Mouse (Mus musculus): ENCODE data around the gene Parva. TPM values are rescaled to one million over a fixed set of nuclear protein-coding genes. Genes with fewer than 3 reads are reported as not detected.

Parva gene
- polyA plus RNA-seq, 1 experiment: 269 TPM

DNA sequence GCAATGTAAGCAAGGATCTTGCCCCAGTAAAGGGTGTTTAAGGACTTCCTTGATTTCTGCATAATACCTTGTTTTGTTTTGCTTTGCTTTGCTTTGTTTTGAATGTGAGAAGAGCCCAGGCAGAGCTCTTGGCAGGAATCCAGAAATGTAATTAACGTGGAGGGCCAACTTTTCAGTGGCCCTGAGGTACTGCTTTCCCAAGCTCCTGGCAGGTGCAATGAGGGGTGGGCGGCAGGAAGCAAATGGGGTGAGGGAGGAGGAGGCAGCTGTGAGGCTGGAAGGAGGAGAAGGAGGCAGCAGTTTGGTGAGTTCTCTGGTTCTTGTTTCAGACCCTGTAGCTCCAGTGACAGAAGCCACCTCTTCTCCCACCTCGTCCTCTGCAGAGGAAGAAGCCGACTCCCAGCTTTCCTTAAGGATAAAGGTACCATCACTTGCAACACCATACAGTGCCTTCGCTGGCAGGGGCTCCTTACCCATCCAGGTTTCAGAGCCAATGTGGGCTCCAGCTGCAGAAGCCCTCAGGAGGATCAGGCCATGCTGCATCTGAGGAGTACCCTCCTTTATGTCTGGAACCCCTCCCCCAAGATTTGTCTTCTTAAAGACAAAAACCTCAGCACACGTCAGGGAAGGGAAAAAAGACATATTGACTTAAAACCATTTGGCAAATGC, 36.2 kb upstream of the Parva start:
- Histone ChIP-seq H3K4me3 (ENCODE audit: insufficient read depth, low read depth, low read length) (no peak overlapping the region), H3K27ac (ENCODE audit: insufficient read depth, low read depth, low read length) (peak overlapping the region; percentile 41; the same call in 1 of the 2 replicates), H3K4me1 (ENCODE audit: control insufficient read depth, insufficient read depth, low read length) (peaks cover 21% of the 10 kb centered on the region)
- 37% methylated on average over 6 of the region's 6 CpGs for WGBS
- no peak for TF ChIP-seq CTCF (IDR thresholded peaks at IDR 0.05; ENCODE audit: insufficient read depth, low read depth, low read length)
- no peak for TF ChIP-seq POLR2A (IDR thresholded peaks at IDR 0.05; ENCODE audit: insufficient read depth, low read depth, low read length)

DNA sequence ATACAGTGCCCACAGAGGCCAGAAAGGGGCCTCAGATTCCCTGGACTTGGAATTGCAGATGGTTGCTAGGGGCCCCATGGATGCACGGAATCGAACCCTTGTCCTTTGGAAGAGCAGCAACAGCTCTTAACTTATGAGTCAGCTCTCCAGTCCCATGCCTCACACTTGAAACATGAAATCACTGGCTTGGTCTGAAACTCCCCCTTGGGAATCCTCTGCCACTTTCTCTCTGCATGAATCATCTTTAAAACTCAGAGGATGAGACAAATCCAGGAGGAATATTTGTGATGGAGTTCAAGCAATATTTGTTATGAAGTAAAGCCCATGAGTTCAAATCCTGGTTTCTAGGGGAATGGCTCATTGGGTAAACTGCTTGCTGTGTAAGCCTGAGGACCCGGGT, 29.5 kb upstream of the Parva start:
- Histone ChIP-seq H3K4me3 (ENCODE audit: insufficient read depth, low read depth, low read length) (no peak overlapping the region), H3K27ac (ENCODE audit: insufficient read depth, low read depth, low read length) (no peak overlapping the region), H3K4me1 (ENCODE audit: control insufficient read depth, insufficient read depth, low read length) (0 out of 2 replicates have a peak, but pooled peaks cover 2% of the 10 kb centered on the region)
- TF ChIP-seq POLR2A (IDR thresholded peaks at IDR 0.05; ENCODE audit: insufficient read depth, low read depth, low read length) (no peak), CTCF (IDR thresholded peaks at IDR 0.05; ENCODE audit: insufficient read depth, low read depth, low read length) (no peak)
- 68% methylated on average over 3 of the region's 3 CpGs for WGBS

DNA sequence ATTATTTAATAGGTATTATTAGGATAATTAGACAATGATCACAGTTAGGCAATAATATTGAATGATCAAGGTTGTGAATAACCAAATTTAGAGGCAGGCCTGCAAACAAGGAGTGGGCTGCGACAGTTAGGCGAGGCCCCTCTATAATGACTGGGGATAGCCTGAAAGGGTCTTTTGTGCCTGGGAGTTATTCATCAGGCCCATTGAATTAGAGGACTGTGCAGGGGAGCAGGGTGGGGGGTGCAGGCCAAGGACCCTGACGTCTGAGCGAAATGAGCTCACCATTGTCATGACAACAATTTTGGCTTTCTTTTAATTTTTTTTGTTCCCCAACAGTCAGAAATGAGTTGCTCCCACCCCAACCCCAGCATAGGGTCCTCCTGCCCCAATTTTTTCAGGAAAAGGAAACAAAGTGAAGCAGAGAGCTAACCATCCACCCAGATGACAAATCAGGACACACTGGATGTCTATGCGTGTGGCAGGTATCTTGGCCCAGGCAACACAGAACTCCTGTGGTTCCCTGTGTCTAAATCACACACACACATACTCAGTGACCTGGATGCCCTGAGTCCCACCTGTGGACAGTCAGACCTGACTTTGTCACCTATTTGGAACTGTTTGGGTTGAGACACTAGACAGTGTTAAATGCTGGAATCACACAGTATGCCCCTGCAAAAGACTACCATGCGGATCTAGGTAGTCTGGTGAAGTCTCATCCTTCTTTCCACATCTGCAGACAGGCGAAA, 27.7 kb upstream of the Parva start:
- WGBS: 76% methylated on average over 7 of the region's 7 CpGs
- no peak for TF ChIP-seq CTCF (IDR thresholded peaks at IDR 0.05; ENCODE audit: insufficient read depth, low read depth, low read length)
- TF ChIP-seq POLR2A (IDR thresholded peaks at IDR 0.05; ENCODE audit: insufficient read depth, low read depth, low read length): no peak
- Histone ChIP-seq H3K4me1 (ENCODE audit: control insufficient read depth, insufficient read depth, low read length) (no peaks in the 10 kb centered on the region), H3K4me3 (ENCODE audit: insufficient read depth, low read depth, low read length) (no peak overlapping the region), H3K27ac (ENCODE audit: insufficient read depth, low read depth, low read length) (no peak overlapping the region)

DNA sequence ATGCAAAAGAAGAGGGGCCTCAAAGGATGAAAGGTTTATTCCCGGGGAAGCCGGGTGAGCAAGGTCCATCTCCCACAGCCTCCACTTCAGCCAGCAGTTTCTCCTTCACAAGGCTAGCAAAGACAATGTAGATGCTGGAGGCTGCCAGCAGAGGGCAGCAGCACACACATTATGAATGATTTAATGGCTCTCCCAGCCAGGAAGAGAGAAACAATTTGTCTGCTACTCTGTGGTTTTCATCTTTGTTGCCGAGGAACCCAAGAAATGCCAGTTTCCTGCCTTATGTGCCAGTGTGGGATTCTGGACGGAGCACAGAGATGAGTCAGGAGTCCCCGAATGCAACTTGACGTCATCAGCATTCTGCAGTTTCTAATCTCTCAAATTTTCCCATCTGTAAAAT, 27.1 kb upstream of the Parva start:
- Histone ChIP-seq H3K4me3 (ENCODE audit: insufficient read depth, low read depth, low read length) (no peak overlapping the region), H3K27ac (ENCODE audit: insufficient read depth, low read depth, low read length) (no peak overlapping the region), H3K4me1 (ENCODE audit: control insufficient read depth, insufficient read depth, low read length) (no peaks in the 10 kb centered on the region)
- 40% methylated on average over 6 of the region's 6 CpGs for WGBS
- TF ChIP-seq CTCF (IDR thresholded peaks at IDR 0.05; ENCODE audit: insufficient read depth, low read depth, low read length) (peak; percentile 65), POLR2A (IDR thresholded peaks at IDR 0.05; ENCODE audit: insufficient read depth, low read depth, low read length) (no peak)

DNA sequence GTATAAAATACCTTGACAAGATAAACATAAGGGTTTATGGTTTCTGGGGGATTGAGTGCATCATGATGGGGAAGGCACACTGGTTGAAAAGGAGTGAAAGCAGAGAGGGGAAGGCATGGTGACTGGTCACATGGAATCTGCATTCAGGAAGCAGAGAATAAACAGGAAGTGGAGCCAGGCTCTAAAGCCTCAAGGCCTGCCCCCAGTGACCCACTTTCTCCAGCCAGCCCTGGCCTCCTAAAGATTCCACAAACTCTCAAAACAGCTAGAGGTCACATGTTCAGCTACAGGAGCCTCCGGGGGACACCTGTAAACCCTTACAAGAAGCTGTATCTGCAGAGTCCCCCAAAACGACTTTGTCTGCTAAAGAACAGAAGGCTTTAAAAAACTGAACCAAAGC, 22.2 kb upstream of the Parva start:
- TF ChIP-seq POLR2A (IDR thresholded peaks at IDR 0.05; ENCODE audit: insufficient read depth, low read depth, low read length) (no peak), CTCF (IDR thresholded peaks at IDR 0.05; ENCODE audit: insufficient read depth, low read depth, low read length) (no peak)
- peaks cover 5% of the 10 kb centered on the region; the same call in 1 of the 2 replicates for H3K4me1 ChIP-seq (ENCODE audit: control insufficient read depth, insufficient read depth, low read length)
- no peak overlapping the region for H3K27ac ChIP-seq (ENCODE audit: insufficient read depth, low read depth, low read length)
- no peak overlapping the region for H3K4me3 ChIP-seq (ENCODE audit: insufficient read depth, low read depth, low read length)
- WGBS: 58% methylated on average over 2 of the region's 2 CpGs

DNA sequence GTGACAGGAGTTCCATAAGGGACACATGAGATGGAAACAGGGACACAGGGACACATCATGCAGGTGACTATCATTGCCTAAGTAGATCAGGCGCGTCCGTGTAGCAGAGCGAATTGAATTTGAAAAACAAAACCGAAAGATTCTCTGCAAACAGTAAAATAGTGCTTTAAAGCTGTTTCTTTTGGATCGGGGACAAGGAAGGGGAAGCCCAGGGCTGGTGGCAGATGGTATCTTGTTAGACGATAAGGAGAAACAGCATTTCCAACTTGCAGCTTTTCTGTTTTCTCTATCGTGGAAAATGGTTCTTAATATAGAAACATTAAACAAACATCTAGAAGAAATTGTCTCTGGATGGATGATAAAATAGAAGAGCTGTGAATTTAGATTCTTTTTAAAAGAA, 21.7 kb upstream of the Parva start:
- Histone ChIP-seq H3K27ac (ENCODE audit: insufficient read depth, low read depth, low read length) (no peak overlapping the region), H3K4me3 (ENCODE audit: insufficient read depth, low read depth, low read length) (no peak overlapping the region), H3K4me1 (ENCODE audit: control insufficient read depth, insufficient read depth, low read length) (peaks cover 5% of the 10 kb centered on the region; the same call in 1 of the 2 replicates)
- TF ChIP-seq CTCF (IDR thresholded peaks at IDR 0.05; ENCODE audit: insufficient read depth, low read depth, low read length) (no peak), POLR2A (IDR thresholded peaks at IDR 0.05; ENCODE audit: insufficient read depth, low read depth, low read length) (no peak)
- WGBS: 50% methylated on average over 8 of the region's 8 CpGs

DNA sequence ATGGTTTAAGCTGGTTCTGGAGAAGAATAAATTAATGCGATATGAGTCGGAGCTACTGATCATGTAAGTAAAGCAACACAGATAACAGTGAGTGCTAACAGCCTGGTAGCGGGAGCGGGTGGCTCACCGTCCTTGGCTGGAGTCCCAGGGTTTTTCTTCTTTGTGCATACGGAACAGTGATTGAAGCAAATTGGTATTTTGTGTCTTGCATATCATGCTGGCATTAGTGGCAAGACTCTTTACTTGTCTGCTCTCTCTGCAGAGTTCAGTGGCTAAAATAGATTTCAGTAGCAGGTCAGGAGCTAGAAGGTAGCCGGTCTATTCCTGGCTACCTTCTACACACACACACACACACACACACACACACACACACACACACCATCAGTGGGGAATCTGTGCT, 19.7 kb upstream of the Parva start:
- Histone ChIP-seq H3K27ac (ENCODE audit: insufficient read depth, low read depth, low read length) (no peak overlapping the region), H3K4me3 (ENCODE audit: insufficient read depth, low read depth, low read length) (no peak overlapping the region), H3K4me1 (ENCODE audit: control insufficient read depth, insufficient read depth, low read length) (peaks cover 5% of the 10 kb centered on the region; the same call in 1 of the 2 replicates)
- TF ChIP-seq CTCF (IDR thresholded peaks at IDR 0.05; ENCODE audit: insufficient read depth, low read depth, low read length): no peak
- TF ChIP-seq POLR2A (IDR thresholded peaks at IDR 0.05; ENCODE audit: insufficient read depth, low read depth, low read length): no peak
- WGBS: 45% methylated on average over 7 of the region's 7 CpGs

DNA sequence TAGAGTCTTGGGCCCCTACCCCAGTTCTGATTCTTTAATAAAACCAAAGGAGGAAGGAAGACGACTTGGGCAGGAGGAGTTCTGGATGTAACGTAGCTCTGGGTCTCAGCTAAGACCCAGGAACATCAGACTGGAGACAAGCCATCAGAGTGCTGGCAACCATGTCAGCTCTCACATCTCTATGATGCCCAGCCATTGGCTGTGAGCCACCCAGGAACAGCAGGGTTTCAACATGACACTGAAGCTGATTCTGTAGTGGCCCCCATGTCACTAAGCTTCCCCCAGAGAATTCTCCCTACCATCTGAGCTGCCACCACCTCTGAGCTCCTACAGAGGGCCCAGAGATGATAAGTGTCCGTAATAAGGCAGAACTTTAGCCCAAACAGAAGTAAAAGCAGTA, 17.3 kb upstream of the Parva start:
- H3K4me3 ChIP-seq (ENCODE audit: insufficient read depth, low read depth, low read length): no peak overlapping the region
- WGBS: 90% methylated on average over 3 of the region's 3 CpGs
- no peak overlapping the region for H3K27ac ChIP-seq (ENCODE audit: insufficient read depth, low read depth, low read length)
- TF ChIP-seq POLR2A (IDR thresholded peaks at IDR 0.05; ENCODE audit: insufficient read depth, low read depth, low read length) (no peak), CTCF (IDR thresholded peaks at IDR 0.05; ENCODE audit: insufficient read depth, low read depth, low read length) (no peak)
- peaks cover 5% of the 10 kb centered on the region; the same call in 1 of the 2 replicates for H3K4me1 ChIP-seq (ENCODE audit: control insufficient read depth, insufficient read depth, low read length)

DNA sequence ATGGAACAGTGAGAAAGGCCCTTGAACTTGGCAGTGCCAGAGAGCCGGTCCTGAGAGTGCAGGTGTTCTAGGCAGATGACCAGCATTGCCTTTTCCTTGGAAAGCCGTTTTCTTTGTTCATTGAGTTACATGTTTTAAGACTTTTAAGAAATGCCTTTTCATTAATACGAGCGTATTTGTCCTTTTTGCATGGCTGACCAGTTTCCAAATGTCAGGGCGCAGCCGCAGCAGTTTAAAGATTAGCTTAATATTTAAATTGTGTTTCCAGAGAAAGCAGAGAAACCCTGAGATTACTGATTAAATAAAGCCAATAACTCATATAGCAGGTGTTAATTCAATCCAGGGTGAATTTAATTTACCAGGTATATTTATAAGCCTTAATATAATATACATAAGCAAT, 14.0 kb upstream of the Parva start:
- no peak overlapping the region for H3K4me3 ChIP-seq (ENCODE audit: insufficient read depth, low read depth, low read length)
- TF ChIP-seq CTCF (IDR thresholded peaks at IDR 0.05; ENCODE audit: insufficient read depth, low read depth, low read length) (no peak), POLR2A (IDR thresholded peaks at IDR 0.05; ENCODE audit: insufficient read depth, low read depth, low read length) (no peak)
- H3K4me1 ChIP-seq (ENCODE audit: control insufficient read depth, insufficient read depth, low read length): peaks cover 10% of the 10 kb centered on the region
- H3K27ac ChIP-seq (ENCODE audit: insufficient read depth, low read depth, low read length): no peak overlapping the region
- 89% methylated on average over 6 of the region's 6 CpGs for WGBS
